Mouse (Mus musculus) megakaryocyte, adult 5-6 weeks (primary cell): ENCODE results near the gene Cyb5r3. TPM values are rescaled to one million over a fixed set of nuclear protein-coding genes. Genes with fewer than 3 reads are reported as not detected.

ENCODE experiments used
- ATAC-seq: 2 replicates; pipeline ENCODE4 v1.8.0; 2016; ENCODE audit warnings: mild to moderate bottlenecking, inconsistent platforms; ENCODE audit not compliant: poor library complexity, severe bottlenecking
- total RNA-seq, 2 experiments: library from RNA; stranded (forward) in 1 of 2; stranded (reverse) in 1 of 2; fragments of 153-499, 151-499 nt in 1 of 2; fragments of 221-1000, 200-1000 nt in 1 of 2; gene quantifications; 2 replicates each; pipeline versions ENCODE4 v1.2.3 to v1.2.4; 2015 to 2017

Cyb5r3 gene
- total RNA-seq (2015), result 42.8 and 44.7 TPM in 2 replicates
- 21.0 and 24.5 TPM in 2 replicates for total RNA-seq (2017)

DNA sequence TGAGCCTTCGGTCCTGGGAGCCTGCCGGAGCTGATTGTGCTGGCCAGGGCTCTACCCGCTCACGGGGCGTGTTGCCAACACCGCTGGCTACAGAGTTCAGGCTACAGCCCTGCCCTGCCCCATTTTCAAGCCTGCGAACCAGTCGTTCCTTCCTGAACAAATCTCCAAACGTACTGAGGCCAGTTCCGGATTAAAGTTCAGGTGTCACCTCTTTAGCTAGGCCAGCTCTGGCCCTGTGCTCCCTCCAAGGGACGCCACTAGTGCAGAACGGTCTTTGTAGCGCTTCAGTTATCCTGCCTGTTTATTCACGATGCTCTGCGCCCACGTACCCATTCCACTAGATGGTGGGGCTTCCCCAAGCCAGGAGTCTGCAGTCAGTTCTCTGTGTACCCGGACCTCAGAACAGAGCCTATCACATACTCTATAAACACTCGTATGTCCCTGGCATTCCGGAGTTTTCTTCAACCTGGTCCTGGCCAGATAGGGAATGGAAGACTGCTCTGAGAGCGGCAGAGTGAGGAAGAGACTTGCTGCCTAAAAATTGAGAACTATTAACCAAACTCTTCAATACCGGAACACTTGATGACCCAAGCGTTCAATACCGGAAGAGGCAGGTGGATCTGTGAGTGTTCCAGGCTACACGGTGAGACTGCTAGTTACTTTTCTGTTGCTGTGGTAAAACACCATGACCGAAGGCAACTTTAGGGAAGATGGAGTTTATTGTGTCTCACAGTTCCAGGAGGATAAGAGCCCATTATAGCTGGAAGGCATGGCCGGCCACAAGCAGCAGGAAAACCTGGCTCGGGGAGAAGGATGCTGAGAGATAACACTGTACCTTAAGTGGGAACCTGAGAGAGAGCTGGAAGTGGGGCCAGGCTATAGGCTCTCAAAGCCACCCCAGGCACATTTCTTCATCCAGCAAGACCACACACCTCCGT is at the start of gene Cyb5r3:
Gene Cyb5r3, minus strand, starts transcription at position 101 of the 938 bp plus-strand sequence.
- no peak; the same call in 1 of the 2 replicates for ATAC-seq

DNA sequence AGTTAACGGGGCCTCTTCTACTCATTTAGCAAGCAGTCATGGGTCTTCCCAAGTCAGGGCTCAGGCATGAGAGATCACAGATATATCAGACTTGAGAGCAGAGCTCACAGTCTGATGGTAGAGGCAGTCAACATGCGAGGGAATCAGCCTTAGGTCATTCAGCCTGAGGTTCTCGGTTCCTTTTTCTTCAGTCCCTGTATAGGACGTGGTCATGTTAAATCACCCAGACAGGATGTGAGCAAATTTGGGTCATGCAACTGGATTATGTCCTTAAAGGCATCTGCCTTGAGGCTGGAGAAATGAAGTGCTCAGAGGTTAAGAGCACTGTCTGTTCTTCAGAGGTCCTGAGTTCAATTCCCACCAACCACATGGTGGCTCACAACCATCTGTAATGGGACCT is 49.3 kb upstream of the Cyb5r3 start:
- ATAC-seq, result peak; percentile 56

DNA sequence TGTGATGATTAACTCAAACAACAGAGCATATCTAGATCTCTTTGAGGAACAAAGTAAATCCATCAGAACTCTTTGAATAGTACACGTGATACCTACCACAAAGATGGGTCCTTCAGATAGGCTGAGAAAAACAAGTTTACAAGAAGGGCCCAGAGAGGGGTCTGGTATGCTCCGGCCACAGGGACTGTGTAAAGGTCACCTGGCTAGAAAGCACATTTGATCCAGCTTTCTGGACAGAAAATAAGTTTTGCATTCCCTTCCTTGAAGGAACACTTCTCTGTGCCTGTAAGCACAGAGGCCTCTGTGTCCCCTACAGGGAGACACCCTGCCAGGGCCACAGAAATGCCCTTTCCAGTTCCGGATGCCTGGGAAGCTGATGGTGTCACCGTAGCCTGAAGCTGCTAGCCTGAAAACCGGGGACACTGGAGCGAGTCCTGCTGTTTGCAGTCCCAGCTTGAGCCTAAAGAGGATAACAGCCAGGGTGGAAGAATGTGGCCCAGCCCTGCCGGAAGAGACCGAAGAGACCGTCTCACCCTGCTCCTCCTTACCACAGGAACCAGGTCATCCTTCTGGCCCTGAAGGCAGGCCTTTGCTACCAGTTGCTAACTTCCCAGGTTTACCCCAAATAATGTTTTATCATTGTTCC is 48.1 kb upstream of the Cyb5r3 start:
- no peak for ATAC-seq

DNA sequence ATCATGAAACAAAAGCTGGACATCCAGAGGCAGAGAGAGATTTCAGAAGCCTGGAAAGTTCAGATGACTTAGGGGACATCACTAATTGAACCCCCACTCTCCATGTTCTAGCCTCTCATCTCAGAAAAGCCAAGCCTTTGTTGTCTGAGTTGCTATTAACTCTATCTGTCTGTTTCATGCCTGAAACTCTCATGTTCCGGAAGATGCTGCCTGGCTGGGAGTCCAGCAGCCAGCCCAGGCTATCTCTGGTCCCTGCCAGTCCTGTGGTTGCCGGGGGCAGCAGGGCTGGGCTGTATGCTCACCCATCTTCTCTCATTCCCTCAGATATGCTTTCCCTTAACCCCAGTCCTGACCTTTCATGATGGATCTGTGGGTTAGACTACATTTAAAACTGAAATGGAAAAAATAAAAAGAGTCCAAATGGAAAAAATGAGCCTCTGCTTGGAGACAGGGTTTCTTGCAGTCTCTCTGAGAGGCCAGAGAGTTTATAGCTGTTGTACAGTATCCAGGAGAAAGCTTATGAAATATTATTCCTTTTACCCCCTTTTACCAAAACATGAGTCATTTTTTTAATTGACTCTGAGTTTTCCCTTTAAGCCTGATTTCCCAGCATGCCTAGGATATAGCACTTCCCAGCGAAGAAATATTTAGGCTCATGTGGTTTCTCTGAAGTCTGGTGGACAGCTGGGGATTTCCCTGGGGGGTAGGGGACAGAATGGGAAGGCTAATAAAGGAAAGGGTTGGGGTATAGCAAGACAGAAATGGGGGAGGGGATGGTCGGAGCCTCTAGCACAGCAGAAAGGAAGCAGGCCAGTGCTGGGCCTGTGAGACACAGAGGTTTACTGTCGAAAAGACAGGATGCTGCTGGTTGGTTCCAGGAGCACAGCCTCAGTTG is 43.2 kb upstream of the Cyb5r3 start:
- ATAC-seq, result no peak

DNA sequence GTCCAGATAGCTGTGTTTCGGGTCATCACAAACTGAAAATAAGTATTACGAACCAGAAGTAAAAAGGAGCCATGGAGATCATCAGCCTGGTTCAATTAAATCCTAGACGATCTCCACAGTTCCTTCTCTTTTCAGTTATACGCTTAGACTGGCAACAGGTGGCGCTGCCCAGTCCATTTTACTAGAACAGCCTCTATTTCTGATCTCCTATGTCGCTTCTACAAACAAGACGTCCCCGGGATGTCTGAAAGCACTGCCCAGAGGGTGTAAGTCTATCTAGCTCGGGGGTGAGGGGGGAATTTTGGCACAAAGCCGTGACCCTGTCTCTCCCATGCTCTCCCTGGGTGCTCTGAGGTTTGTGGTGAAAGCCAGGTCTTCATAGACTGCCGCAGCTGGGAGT is 37.8 kb upstream of the Cyb5r3 start:
- no peak for ATAC-seq

DNA sequence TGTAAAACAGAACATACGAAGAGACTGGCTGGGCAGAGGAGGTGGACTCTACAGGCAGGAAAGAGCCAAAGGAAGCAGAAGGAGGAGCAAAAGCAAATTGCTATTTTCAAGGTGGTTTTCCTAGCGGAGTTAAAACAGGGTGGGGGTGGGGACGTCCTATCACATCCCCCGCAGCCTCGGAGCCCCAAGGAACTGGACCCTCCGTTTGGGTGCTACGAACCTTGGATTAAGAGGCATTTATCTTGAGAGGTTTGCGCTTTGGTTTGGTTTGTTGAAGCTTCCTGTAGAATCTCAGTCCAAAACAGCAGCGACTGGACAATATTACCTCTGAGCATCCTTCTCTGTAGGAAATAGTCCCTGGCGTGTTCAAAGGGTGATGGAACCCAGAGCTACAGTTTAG is 37.3 kb upstream of the Cyb5r3 start:
- ATAC-seq, result no peak

DNA sequence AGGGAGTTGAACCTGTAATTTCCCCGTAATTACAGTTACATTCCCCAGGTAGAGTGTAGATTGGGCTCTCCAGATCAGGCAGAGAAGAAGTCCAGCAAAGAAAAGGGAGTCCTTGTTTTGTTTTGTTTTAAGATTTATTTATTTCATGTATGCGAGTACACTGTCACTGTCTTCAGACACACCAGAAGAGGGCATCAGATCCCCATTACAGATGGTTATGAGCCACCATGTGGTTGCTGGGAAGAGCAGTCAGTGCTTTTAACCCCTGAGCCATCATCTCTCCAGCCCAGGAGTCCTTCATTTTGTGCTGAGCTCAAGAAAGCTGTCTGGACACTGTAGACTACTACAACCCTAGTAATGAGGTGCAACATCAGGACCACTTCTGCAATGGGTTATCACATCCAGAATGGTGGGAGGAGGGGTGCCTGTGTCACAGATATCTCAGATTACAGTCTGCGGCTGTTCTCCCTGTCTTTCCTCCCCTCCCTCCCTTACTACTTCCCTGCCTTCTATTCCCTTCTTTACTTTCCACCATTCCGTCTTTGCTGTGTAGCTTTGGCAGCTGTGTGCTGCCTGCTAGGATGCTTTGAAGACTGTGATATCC is 36.8 kb upstream of the Cyb5r3 start:
- ATAC-seq, result no peak

DNA sequence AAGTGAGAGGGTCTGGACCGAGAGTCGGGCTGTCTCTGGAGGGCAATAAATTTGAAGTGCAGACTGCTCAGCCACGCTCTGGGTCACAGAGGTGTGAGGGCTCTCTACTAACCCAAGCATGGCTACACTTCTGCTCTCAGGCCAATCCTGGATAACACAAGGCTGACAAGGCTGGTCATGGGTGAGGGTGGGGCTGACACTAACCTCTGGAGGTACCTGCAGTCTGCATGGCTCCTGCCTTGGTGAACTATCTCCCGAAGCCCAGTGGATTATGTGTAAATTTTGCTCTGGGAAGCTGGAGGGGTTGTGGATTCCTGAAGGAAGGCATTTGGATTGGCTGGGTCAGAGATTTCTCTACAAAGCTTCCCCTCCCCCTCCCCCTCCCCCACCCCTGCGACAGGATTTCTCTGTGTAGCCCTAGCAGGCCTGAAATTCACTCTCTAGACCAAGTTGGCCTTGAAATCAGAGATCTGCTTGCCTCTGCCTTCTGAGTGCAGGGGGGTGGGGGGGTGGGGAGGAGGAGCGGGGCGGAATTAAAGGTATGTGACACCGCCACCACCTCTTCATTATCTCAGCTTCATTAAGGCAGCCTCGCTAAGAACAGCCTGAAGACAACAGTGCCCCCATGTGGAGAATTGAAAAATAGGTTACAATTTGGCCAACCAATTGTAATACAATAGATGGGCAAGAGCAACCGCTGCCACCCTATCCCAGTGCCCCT is 32.5 kb upstream of the Cyb5r3 start:
- peak; percentile 76; the same call in 1 of the 2 replicates for ATAC-seq

DNA sequence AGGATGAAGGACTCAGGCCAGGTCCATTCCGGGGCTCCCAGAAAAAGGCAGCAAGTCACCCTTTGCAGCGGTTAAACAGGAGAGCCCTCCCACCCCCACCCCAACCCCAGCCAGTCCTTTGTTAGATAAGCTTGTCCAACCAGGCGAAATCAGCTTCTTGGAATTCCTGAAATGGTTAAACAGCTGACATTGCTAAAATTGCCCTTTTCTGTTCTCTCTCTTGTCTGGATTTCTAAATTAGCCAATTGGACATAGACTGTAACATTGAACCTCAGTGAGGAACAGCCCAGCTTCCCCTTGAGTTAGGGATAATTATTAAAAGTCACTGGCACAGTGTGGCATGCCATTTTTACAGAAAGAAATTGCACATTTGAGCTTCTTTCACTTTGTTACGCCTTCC is 30.0 kb upstream of the Cyb5r3 start:
- no peak for ATAC-seq

DNA sequence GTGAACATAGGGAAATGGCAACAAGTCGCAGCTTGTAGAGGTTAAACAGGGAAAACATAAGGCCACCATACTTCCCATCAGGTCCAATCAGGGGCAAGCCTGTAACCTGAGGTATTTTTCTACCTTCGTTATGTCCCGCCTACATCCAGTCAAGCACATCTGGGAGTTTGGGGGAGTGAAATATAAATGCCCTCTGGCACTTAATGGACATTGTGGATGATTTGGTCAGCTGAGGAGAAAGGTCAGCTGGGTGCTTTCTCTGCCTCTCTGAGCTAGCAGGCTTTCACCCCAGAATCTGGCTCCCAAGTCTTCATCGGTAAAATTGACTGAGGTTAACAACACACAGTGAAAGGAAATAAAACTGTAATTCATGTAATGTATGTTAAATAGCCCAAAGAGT is 21.0 kb upstream of the Cyb5r3 start:
- ATAC-seq, result no peak

DNA sequence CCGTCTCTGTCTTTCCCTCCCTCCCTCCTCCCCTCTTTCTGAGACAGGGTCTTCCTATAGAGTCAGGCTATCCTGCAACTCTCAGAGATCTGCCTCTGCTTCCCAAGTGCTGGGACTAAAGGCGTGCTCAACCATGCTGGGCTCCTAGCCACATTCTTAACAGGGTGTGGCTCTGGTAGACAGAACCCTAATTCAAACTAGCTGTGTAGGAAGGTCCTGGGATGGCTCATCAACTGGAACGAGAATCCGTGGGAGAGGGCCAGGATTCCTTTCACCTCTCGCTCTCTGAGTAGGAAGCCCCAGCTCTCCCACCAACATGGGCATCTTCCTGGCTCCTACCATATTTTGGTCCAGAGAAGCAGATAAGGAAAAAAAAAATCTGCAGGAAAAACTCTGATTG is 10.0 kb upstream of the Cyb5r3 start:
- no peak for ATAC-seq

DNA sequence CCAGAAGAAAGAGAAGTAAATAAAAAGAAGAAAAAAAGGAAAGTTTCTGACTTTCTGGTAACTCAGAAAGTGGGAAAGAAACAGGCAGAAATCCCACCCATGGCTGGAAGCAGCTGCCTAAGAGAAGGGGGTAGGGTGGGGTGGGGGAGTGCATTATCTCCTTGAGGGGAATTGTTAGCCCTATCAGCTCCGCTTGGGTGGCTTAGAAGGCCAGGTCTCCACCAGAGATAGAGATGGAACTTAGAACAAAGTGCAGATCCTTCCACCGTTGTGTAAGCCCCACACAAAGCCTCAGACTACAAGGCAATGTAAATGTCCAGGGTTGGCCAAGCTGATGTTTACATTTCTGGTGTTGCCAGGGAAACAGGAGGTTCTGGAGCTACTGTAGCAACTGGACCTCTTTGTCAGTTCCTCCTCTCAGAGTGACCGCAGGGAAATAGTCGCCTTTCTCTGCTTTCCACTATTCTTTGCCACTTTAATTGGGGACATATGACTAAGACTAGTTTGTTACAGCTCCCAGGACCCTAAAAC is 9.5 kb upstream of the Cyb5r3 start:
- no peak for ATAC-seq

DNA sequence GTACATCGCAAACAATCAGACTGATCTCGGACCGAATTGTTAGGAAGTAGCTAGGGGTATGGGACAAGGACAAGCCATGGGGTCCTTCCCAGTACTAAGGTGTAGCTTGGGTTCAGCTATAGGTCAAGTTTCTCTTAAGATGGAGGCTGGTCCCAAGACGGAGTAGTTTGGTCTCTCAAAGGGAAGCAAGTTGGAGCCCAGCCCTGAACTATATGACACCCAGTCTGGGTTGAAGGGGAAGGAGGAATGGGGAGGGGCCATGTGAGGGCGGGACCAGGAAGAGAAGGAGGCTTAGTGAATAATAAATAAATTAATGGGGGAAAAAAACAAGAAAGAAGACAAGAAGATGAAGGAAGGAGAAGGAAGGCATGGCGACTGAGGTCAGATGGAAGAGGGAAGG is 7.6 kb upstream of the Cyb5r3 start:
- no peak for ATAC-seq

DNA sequence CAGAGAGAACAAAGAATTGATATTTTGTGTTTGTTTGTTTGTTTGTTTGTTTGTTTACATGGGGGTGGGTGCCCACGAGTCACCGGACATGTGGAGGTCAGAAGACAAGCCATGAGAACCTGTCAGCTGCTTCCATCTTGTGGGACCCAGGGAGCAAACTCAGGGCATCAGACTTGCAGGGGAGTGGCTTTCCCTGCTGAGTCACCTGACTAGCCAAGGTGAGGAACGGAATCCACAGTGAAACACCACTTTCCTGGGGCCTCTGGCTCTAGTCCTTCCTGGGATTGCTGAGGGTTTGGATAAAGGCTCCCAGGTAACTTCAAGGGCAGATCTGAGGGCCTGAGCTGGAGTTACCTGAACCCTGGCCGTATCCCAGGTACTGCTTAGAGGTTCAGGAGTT is 4.3 kb upstream of the Cyb5r3 start:
- no peak for ATAC-seq

DNA sequence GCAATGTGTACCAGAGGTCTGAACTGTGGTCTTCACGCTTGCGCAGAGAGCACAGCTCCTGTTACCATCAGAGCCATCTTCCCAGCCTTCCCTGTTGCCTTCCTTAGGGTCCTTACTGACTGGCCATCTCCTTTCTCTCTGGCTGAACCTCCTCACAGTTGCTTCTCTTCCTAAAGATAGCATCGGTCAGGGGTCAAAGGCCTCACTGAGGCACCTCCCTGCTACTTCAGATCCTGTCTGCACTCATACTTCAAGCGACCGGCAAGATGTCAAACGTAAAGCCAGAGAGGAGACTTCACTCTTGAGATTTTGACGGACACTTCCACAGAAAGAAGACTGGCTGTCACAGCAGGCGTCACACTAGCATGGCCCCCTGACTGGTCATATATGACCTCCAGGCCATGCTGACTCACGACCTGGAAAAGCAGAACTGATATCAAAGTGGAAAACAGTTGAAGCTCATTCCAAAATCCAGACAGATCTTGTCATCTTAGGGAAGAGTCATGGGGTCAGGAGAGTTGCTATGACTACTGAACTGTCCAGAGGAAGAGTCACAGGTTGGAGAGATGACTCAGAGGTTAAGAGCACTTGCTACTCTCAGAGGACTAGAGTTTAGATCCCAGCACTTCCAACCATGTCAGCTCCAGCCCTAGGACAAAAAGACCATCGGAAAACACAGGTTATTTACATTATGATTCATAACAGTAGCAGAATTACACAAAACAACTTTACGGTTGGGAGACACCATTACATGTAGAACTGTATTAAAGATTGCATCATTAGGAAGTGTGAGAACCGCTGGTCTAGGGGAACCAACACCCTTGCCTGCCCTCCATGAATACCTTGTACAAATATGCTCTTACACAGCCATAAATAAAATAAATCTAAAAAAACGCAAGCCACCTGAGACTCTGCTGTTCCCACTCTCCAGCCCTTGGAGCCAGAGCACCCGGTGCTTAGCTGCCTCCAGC is 1.8 kb upstream of the Cyb5r3 start:
- no peak for ATAC-seq

DNA sequence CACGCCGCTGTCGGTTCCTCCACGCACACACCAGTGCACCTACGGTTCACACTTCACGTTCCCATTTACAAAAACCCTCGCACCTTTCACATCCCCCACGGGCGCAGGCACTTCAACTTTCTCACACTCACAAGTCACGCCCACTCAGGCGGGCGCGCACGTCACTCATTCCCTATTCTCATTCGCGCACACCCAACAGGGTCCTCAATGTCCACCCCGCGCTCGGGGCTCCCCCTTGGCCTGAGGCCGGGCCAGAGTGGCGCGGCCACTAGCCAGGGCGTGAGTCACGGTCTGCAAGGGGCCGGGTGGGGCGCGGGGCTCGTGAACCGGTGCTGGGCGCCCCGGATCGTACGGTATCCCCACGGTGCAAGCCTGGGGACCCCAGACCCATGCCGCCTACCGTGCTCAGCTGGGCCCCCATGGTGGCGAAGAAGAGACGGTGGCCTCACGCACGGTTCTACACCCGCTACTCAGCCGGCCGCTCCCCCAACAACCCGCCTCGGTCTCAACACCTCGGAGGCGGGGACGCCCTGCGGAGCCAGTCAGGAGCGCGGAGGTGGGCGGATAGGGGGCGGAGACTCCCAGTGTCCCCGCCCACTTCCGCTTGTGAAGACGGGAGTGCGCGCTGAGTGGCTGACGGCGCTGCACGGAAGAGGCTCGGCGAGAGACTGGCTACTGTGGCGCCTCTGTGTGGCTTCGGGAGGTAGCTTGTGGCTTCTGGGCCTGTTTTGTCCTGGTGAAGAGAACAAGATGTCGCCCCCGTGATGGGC is 495 bp downstream of the Cyb5r3 start:
- peak; percentile 91 for ATAC-seq

DNA sequence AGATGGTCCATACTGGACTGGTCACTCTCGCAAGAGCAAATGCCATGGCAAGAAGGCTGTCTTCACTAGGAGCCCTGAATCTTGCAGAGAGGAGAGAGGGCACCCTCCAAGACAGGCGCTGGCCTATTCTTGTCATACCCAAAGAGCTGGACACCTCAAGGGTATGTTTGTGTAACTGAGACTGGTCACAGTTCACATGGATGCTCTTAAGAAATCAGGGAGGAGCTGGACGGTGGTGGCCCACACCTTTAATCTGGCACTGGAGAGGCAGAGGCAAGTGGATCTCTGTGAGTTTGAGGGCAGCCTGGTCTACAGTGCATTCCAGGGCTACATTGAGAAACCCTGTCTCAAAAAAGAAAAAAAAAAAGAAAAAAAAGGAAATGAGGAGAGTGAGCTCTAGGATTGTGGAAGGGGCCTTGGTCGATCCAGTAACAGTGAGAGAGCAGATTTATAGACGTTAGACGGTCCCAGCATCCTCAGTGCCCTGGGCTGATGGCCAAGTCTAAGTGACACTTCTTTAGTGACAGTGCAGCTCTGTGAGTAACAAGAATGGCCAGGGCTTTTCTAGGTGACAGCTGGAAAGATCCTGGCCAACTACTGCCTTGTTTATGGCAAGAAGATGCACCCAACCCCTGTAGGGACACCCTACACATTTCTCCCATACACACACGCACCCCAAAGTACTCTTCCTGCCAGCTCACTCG is 1.3 kb downstream of the Cyb5r3 start:
- 0 out of 2 replicates have a peak, but pooled peaks have one; percentile 0 for ATAC-seq
